ENCODE assay signal across 11 mouse cellular contexts in the genomic region with DNA sequence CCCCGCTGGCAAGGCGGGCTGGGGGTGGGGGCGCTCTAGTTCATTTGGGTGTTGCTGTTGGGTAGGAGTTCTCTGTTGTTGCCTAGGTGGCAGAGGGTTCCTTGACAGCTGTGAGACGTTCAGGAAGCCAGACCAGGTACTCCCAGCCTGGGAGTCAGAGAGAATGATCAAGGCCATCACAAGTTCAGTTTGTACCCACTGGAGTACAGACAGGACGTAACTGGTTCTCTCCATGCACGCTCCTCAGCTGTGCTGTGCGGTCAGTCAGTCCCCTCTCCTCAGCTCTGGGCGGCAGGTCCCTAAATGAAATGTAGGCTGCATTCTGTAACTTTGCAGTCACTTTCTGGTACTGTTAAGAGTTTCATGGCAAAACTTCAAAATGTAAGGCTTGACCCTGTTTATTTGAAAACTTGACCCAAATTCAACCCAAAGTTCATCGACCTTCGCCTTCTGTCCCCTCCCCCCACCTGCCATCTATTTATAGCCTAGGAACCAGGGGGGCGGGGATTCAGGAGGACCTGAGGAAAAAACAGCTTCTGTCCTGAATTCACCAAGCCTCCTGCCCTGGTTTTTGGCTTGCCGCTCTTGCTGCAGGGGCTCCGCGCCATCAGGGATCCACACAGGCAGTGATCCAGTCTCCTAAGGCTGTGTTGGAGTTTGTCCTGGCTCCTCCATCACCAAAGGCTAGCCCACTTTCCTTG. TPM values are rescaled to one million over a fixed set of nuclear protein-coding genes. Genes with fewer than 3 reads are reported as not detected.
DNase-seq lines count a peak whose midpoint lies in the region; ATAC-seq and TF ChIP-seq lines count a peak whose summit lies in the region.
"Had no signal": no experiment of that assay in that cellular context is flagged by ENCODE, and none has a peak within 500 bp of the region (broad histone marks: within the 10 kb centered on the region; RNA-seq: fewer than 3 reads in every experiment).

No protein-coding gene starts in this region.

- 0 out of 2 replicates have a peak overlapping the region, but pooled peaks have one; percentile 20 for H3K9ac ChIP-seq in heart, embryonic 12.5 days
- no peak overlapping the region for H3K9ac ChIP-seq in kidney, embryonic 16.5 days (replicated peaks; ENCODE audit: low read length)
- H3K9ac ChIP-seq: hindbrain, embryonic 12.5 days; liver, embryonic 13.5 days had no signal

- H3K4me1 ChIP-seq in heart, embryonic 12.5 days (replicated peaks): peaks cover 70% of the 10 kb centered on the region
- H3K4me1 ChIP-seq in E14TG2a.4 (replicated peaks; ENCODE audit: low read depth, low read length): peaks cover 34% of the 10 kb centered on the region
- peaks cover 18% of the 10 kb centered on the region for H3K4me1 ChIP-seq in kidney, embryonic 16.5 days (ENCODE audit: insufficient read depth, low read length)
- peaks cover 27% of the 10 kb centered on the region for H3K4me1 ChIP-seq in embryonic facial prominence, embryonic 10.5 days

- no peak for ATAC-seq in heart, embryonic 12.5 days (ENCODE audit: insufficient number of reproducible peaks, low FRiP score)
- ATAC-seq in kidney, embryonic 16.5 days (ENCODE audit: low FRiP score, low TSS enrichment): peak; percentile 40; the same call in 1 of the 2 replicates

- H3K4me3 ChIP-seq in heart, embryonic 12.5 days: no peak overlapping the region
- peak overlapping the region; percentile 39 for H3K4me3 ChIP-seq in E14TG2a.4 (replicated peaks; ENCODE audit: low read length)
- no peak overlapping the region for H3K4me3 ChIP-seq in kidney, embryonic 16.5 days (ENCODE audit: low read length)
- no peak overlapping the region for H3K4me3 ChIP-seq in embryonic facial prominence, embryonic 10.5 days
- H3K4me3 ChIP-seq: hindbrain, embryonic 12.5 days; liver, embryonic 13.5 days; myocyte had no signal

- H3K9me3 ChIP-seq in heart, embryonic 12.5 days (replicated peaks): no peaks in the 10 kb centered on the region
- H3K9me3 ChIP-seq in E14TG2a.4 (ENCODE audit: low read length): no peaks in the 10 kb centered on the region
- H3K9me3 ChIP-seq in kidney, embryonic 16.5 days (ENCODE audit: low read length): no peaks in the 10 kb centered on the region
- no peaks in the 10 kb centered on the region for H3K9me3 ChIP-seq in embryonic facial prominence, embryonic 10.5 days
- H3K9me3 ChIP-seq: hindbrain, embryonic 12.5 days; liver, embryonic 13.5 days had no signal

- H3K27ac ChIP-seq in heart, embryonic 12.5 days (ENCODE audit: poor library complexity, severe bottlenecking): no peak overlapping the region
- no peak overlapping the region for H3K27ac ChIP-seq in kidney, embryonic 16.5 days (ENCODE audit: low read length)
- H3K27ac ChIP-seq in embryonic facial prominence, embryonic 10.5 days (replicated peaks): no peak overlapping the region; the same call in 1 of the 2 replicates
- H3K27ac ChIP-seq: hindbrain, embryonic 12.5 days; liver, embryonic 13.5 days had no signal

- H3K4me2 ChIP-seq in heart, embryonic 12.5 days: peak overlapping the region; percentile 36
- H3K4me2 ChIP-seq in kidney, embryonic 16.5 days (replicated peaks; ENCODE audit: low read depth, low read length): no peak overlapping the region
- H3K4me2 ChIP-seq: hindbrain, embryonic 12.5 days; liver, embryonic 13.5 days had no signal

- 50% methylated on average over 14 of the region's 14 CpGs for WGBS in heart, embryonic 12.5 days
- 68% methylated on average over 14 of the region's 14 CpGs for WGBS in kidney, embryonic 16.5 days
- WGBS in embryonic facial prominence, embryonic 10.5 days: 69% methylated on average over 14 of the region's 14 CpGs

- H3K36me3 ChIP-seq in heart, embryonic 12.5 days: no peaks in the 10 kb centered on the region
- H3K36me3 ChIP-seq in E14TG2a.4 (ENCODE audit: insufficient read depth, low read length): no peaks in the 10 kb centered on the region; the same call in 1 of the 2 replicates
- H3K36me3 ChIP-seq in kidney, embryonic 16.5 days (ENCODE audit: insufficient read depth, low read length): no peaks in the 10 kb centered on the region
- no peaks in the 10 kb centered on the region for H3K36me3 ChIP-seq in embryonic facial prominence, embryonic 10.5 days (replicated peaks)
- H3K36me3 ChIP-seq: hindbrain, embryonic 12.5 days; liver, embryonic 13.5 days had no signal

- no peaks in the 10 kb centered on the region for H3K27me3 ChIP-seq in heart, embryonic 12.5 days (replicated peaks)
- no peaks in the 10 kb centered on the region for H3K27me3 ChIP-seq in E14TG2a.4 (ENCODE audit: insufficient read depth, low read length)
- H3K27me3 ChIP-seq in kidney, embryonic 16.5 days (ENCODE audit: insufficient read depth, low read length): no peaks in the 10 kb centered on the region
- H3K27me3 ChIP-seq in embryonic facial prominence, embryonic 10.5 days (replicated peaks; ENCODE audit: low read depth, poor library complexity, severe bottlenecking): no peaks in the 10 kb centered on the region
- H3K27me3 ChIP-seq: hindbrain, embryonic 12.5 days; liver, embryonic 13.5 days had no signal

- no peak for DNase-seq in heart, adult 11 months
- DNase-seq in ES-CJ7 (ENCODE audit: low read depth, low spot score): peak; percentile 36
- DNase-seq in embryonic facial prominence, embryonic 10.5 days (ENCODE audit: low spot score): no peak
- no peak for DNase-seq in adrenal gland, adult 2 months
- DNase-seq: embryo, embryonic 11 days; liver, embryonic 13.5 days had no signal

- TF ChIP-seq CTCF in E14TG2a.4 (conservative IDR thresholded peaks at IDR 0.05; ENCODE audit: low read length): no peak

RNA-seq across cellular contexts. Expression of gene Angptl2, which starts 15.4 kb away (rescaled TPM):
- 54.6 and 54.7 TPM in 2 replicates for polyA plus RNA-seq in heart, embryonic 12.5 days (2016; fragmentation: Nextera tagmentation; extraction: Ambion mirVana)
- 46.2 and 46.5 TPM in 2 replicates for polyA plus RNA-seq in kidney, embryonic 16.5 days (2015; fragmentation: Nextera tagmentation; extraction: Ambion mirVana)
- polyA plus RNA-seq in embryonic facial prominence, embryonic 10.5 days (2016; fragmentation: Nextera tagmentation; extraction: Ambion mirVana): 30.1 and 33.8 TPM in 2 replicates
- 10 to 100 TPM; 24.0 to 48.3 TPM for total RNA-seq in adrenal gland, adult 2 months (2021)
- polyA plus RNA-seq in adrenal gland, adult 2 months (2012; rRNA removed): 32.5 and 35.7 TPM in 2 replicates
